Mouse (Mus musculus) olfactory bulb, adult 2 months (tissue): ENCODE measurements at regions not wholly inside any gene's neighbourhood (a gene's known extent, or its start where the extent isn't known, plus 50 kb on each side); places are given as distances from the start of the nearest gene placed in this dataset.

Experiments
- CTCF ChIP-seq: fragments of 200-500 bp; IDR thresholded peaks from 2 replicates; pipeline ENCODE4 v1.5.1; 2012; ENCODE audit warnings: low read depth, mild to moderate bottlenecking, low read length, moderate library complexity; ENCODE audit not compliant: insufficient read depth
- POLR2A ChIP-seq: fragments of 200-500 bp; IDR thresholded peaks from 2 replicates; pipeline ENCODE4 v1.6.1; 2012; ENCODE audit warnings: mild to moderate bottlenecking, low read depth, low read length, moderate library complexity; ENCODE audit not compliant: insufficient read depth

- TF ChIP-seq POLR2A (no peak), CTCF (no peak)
These were observed 285.0 kb downstream of the Insig2 start for GRCm38 (mm10) chr1:121047406-121047805.
